Mouse (Mus musculus): ENCODE data around the gene Myo6. TPM values are rescaled to one million over a fixed set of nuclear protein-coding genes. Genes with fewer than 3 reads are reported as not detected.
A peak's percentile ranks its signal among the peaks of the same experiment; 100 is the strongest.

The Myo6 gene
- polyA plus RNA-seq, 1 experiment from 2014 or later: 19.7 TPM

DNA sequence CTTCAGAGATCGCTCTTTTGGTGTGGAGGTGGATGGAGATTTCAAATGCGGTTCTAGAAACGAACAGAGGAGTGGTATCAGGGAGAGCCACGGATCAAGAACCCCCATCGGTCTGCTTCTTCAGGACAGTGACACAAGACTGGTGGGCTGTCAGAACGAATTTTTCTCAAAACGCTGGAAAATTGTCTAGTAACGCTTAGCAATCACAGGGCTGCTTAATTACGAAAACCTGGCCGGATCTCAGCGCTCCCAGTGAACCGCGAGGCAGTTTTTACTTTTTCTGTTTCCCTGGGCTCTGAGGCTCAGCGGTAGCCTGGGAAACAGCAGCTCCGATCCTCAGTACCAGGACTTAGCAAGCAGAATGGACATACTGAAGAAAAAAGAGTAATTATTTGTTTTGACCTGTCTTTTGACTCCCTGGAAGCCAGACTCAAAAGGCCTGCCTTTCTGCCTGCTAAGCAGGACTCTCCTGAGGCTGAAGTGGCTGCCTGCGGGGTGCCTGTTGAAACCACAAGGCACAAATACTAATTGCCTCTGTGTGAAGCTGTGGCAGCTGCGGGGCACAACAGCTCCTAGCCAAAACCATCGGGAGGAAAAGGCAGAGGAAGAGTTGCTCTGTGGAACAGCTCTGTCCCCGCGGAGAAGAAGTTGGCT lies 187.0 kb downstream of the Myo6 start:
- 0 out of 2 replicates have a peak, but pooled peaks cover 9% of the 10 kb centered on the region for H3K27me3 ChIP-seq
- H3K4me2 ChIP-seq: peak overlapping the region; percentile 42
- H3K4me3 ChIP-seq: no peak overlapping the region
- no peaks in the 10 kb centered on the region for H3K9me3 ChIP-seq
- no peak overlapping the region for H3K27ac ChIP-seq
- peak; percentile 74 for ATAC-seq (ENCODE audit: low FRiP score)
- no peaks in the 10 kb centered on the region for H3K4me1 ChIP-seq (replicated peaks)
- H3K9ac ChIP-seq: no peak overlapping the region
- 20% methylated on average over 20 of the region's 20 CpGs for WGBS
- H3K36me3 ChIP-seq: no peaks in the 10 kb centered on the region

GRCm38 (mm10) chr9:80360063-80360462 lies 195.2 kb downstream of the Myo6 start:
- H3K27ac ChIP-seq: no peak overlapping the region
- no peak overlapping the region for H3K4me2 ChIP-seq
- no peaks in the 10 kb centered on the region for H3K27me3 ChIP-seq
- H3K4me3 ChIP-seq: no peak overlapping the region
- no peaks in the 10 kb centered on the region for H3K36me3 ChIP-seq
- no peaks in the 10 kb centered on the region for H3K9me3 ChIP-seq
- ATAC-seq (ENCODE audit: low FRiP score): no peak
- no peaks in the 10 kb centered on the region for H3K4me1 ChIP-seq (replicated peaks)
- H3K9ac ChIP-seq: no peak overlapping the region

Other genes starting within 250 kb of the Myo6 start
- gene Filip1, start 152.2 kb upstream of the Myo6 start, polyA plus RNA-seq (2015; fragmentation: Nextera tagmentation; extraction: Ambion mirVana): 2.6 and 3.4 TPM in 2 replicates
- 53.3 and 58.4 TPM in 2 replicates for gene Senp6, start 98.1 kb upstream of the Myo6 start, polyA plus RNA-seq (2015; fragmentation: Nextera tagmentation; extraction: Ambion mirVana)

All from hindbrain, embryonic 13.5 days (tissue).